Mouse (Mus musculus) olfactory bulb, adult 2 months (tissue): ENCODE measurements around the gene Gramd1a.

Source experiments
- CTCF ChIP-seq: fragments of 200-500 bp; IDR thresholded peaks from 2 replicates; pipeline ENCODE4 v1.5.1; 2012; ENCODE audit warnings: low read depth, mild to moderate bottlenecking, low read length, moderate library complexity; ENCODE audit not compliant: insufficient read depth
- POLR2A ChIP-seq: fragments of 200-500 bp; IDR thresholded peaks from 2 replicates; pipeline ENCODE4 v1.6.1; 2012; ENCODE audit warnings: mild to moderate bottlenecking, low read depth, low read length, moderate library complexity; ENCODE audit not compliant: insufficient read depth

- TF ChIP-seq CTCF (no peak), POLR2A (no peak)
These were observed 39.0 kb downstream of the Gramd1a start for GRCm38 (mm10) chr7:31116721-31117145.
